Mouse (Mus musculus) kidney, postnatal 0 days (tissue): ENCODE measurements around the gene Scml4. TPM values are rescaled to one million over a fixed set of nuclear protein-coding genes. Genes with fewer than 3 reads are reported as not detected.

Experiments used
- ATAC-seq: fragments of 200-750 bp; cut with Nextera tagmentation; replicated peaks from 2 replicates; pipeline ENCODE4 v1.8.0; 2017; ENCODE audit warnings: low read depth, moderate number of reproducible peaks, moderate TSS enrichment, moderate library complexity; ENCODE audit not compliant: low FRiP score
- DNase-seq: peaks from one replicate; pipeline ENCODE4 v3.0.0-alpha.2; 2016; ENCODE audit warnings: low spot score
- H3K27ac ChIP-seq: fragments of 300-500 bp; sonication (generic); 2 replicates; pipeline ENCODE4 v1.5.1; 2014; ENCODE audit warnings: mild to moderate bottlenecking
- H3K27me3 ChIP-seq: fragments of 300-500 bp; sonication (generic); 2 replicates; pipeline ENCODE4 v1.6.1; 2014; ENCODE audit warnings: low read length, mixed read lengths; ENCODE audit not compliant: insufficient read depth
- H3K36me3 ChIP-seq: fragments of 300-500 bp; sonication (generic); 2 replicates; pipeline ENCODE4 v1.6.1; 2014; ENCODE audit warnings: low read length, mixed read lengths; ENCODE audit not compliant: insufficient read depth
- H3K4me1 ChIP-seq: fragments of 300-500 bp; sonication (generic); replicated peaks from 2 replicates; pipeline ENCODE4 v1.6.1; 2014; ENCODE audit warnings: antibody characterized with exemption, low read length, mixed read lengths; ENCODE audit not compliant: insufficient read depth
- H3K4me2 ChIP-seq: fragments of 300-500 bp; sonication (generic); 2 replicates; pipeline ENCODE4 v1.6.1; 2014; ENCODE audit warnings: mild to moderate bottlenecking, low read length, moderate library complexity, mixed read lengths
- H3K4me3 ChIP-seq: fragments of 300-500 bp; sonication (generic); replicated peaks from 2 replicates; pipeline ENCODE4 v1.5.1; 2014; ENCODE audit warnings: low read depth, low read length
- H3K9ac ChIP-seq: fragments of 300-500 bp; sonication (generic); 2 replicates; pipeline ENCODE4 v1.6.1; 2014; ENCODE audit warnings: low read depth, low read length
- H3K9me3 ChIP-seq: fragments of 300-500 bp; sonication (generic); replicated peaks from 2 replicates; pipeline ENCODE4 v1.6.1; 2016; ENCODE audit warnings: low read length, inconsistent platforms, mixed read lengths
- CTCF ChIP-seq: IDR thresholded peaks from 2 replicates; pipeline ENCODE4 v1.5.1; 2016; ENCODE audit warnings: antibody characterized with exemption, low read depth, mild to moderate bottlenecking, moderate library complexity
- WGBS: fragments of 180-500 bp; shearing (Covaris S2); extraction: QIAGEN DNeasy Blood & Tissue Kit; methylation state at CpG from one replicate; pipeline ENCODE4 v1.1.7; 2014; 5-methylcytosine and 5-hydroxymethylcytosine counted together
- polyA plus RNA-seq: library from polyadenylated mRNA; unstranded; fragments of >200 nt; fragmentation: Nextera tagmentation; extraction: Ambion mirVana; gene quantifications from 2 replicates; pipeline ENCODE4 v1.2.1, GENCODE M21; 2015

Gene Scml4
- polyA plus RNA-seq, 1 experiment from 2014 or later, result 2.0 TPM

GRCm38 (mm10) chr10:42942300-42942699 is 82.1 kb downstream of the Scml4 start:
- no peak; the same call in 1 of the 2 replicates for TF ChIP-seq CTCF
- Histone ChIP-seq H3K4me1 (peaks cover 14% of the 10 kb centered on the region), H3K9me3 (no peaks in the 10 kb centered on the region), H3K9ac (no peak overlapping the region), H3K36me3 (no peaks in the 10 kb centered on the region), H3K4me3 (no peak overlapping the region), H3K27me3 (no peaks in the 10 kb centered on the region), H3K4me2 (peak overlapping the region; percentile 47; the same call in 1 of the 2 replicates), H3K27ac (no peak overlapping the region)
- 95% methylated on average over 3 of the region's 3 CpGs for WGBS
- DNase-seq (no peak), ATAC-seq (no peak)

GRCm38 (mm10) chr10:42945316-42945715 is 85.1 kb downstream of the Scml4 start:
- WGBS, result 48% methylated on average over 4 of the region's 4 CpGs
- DNase-seq (no peak), ATAC-seq (no peak)
- no peaks in the 10 kb centered on the region for H3K9me3 ChIP-seq
- no peaks in the 10 kb centered on the region for H3K27me3 ChIP-seq
- H3K4me2 ChIP-seq, result no peak overlapping the region
- H3K27ac ChIP-seq, result no peak overlapping the region
- no peaks in the 10 kb centered on the region for H3K36me3 ChIP-seq
- TF ChIP-seq CTCF, result no peak
- no peak overlapping the region for H3K9ac ChIP-seq
- peaks cover 7% of the 10 kb centered on the region; the same call in 1 of the 2 replicates for H3K4me1 ChIP-seq
- H3K4me3 ChIP-seq, result no peak overlapping the region

GRCm38 (mm10) chr10:42947336-42947735 is 87.2 kb downstream of the Scml4 start:
- 0 out of 2 replicates have a peak, but pooled peaks cover 6% of the 10 kb centered on the region for H3K4me1 ChIP-seq
- TF ChIP-seq CTCF, result no peak
- no peak overlapping the region for H3K9ac ChIP-seq
- H3K27me3 ChIP-seq, result no peaks in the 10 kb centered on the region
- no peak for ATAC-seq
- H3K4me3 ChIP-seq, result no peak overlapping the region
- 79% methylated on average over 5 of the region's 5 CpGs for WGBS
- H3K27ac ChIP-seq, result no peak overlapping the region
- no peak for DNase-seq
- no peak overlapping the region for H3K4me2 ChIP-seq
- no peaks in the 10 kb centered on the region for H3K36me3 ChIP-seq
- no peaks in the 10 kb centered on the region for H3K9me3 ChIP-seq

- Histone ChIP-seq H3K27ac (no peak overlapping the region), H3K4me1 (0 out of 2 replicates have a peak, but pooled peaks cover 6% of the 10 kb centered on the region), H3K9me3 (no peaks in the 10 kb centered on the region), H3K9ac (no peak overlapping the region), H3K4me2 (peak overlapping the region; percentile 39), H3K4me3 (no peak overlapping the region), H3K27me3 (no peaks in the 10 kb centered on the region), H3K36me3 (no peaks in the 10 kb centered on the region)
- peak; percentile 74 for DNase-seq
- peak; percentile 74 for ATAC-seq
- WGBS, result 0% methylated on average over 8 of the region's 8 CpGs
- no peak for TF ChIP-seq CTCF
These were observed 90.1 kb downstream of the Scml4 start for GRCm38 (mm10) chr10:42950252-42950751.

- Histone ChIP-seq H3K4me2 (no peak overlapping the region), H3K36me3 (no peaks in the 10 kb centered on the region), H3K27ac (no peak overlapping the region; the same call in 1 of the 2 replicates), H3K27me3 (no peaks in the 10 kb centered on the region), H3K4me3 (no peak overlapping the region), H3K9ac (no peak overlapping the region), H3K9me3 (no peaks in the 10 kb centered on the region), H3K4me1 (0 out of 2 replicates have a peak, but pooled peaks cover 6% of the 10 kb centered on the region)
- 25% methylated on average over 20 of the region's 20 CpGs for WGBS
- DNase-seq (peak; percentile 12), ATAC-seq (peak; percentile 55; the same call in 1 of the 2 replicates)
- TF ChIP-seq CTCF, result no peak
These were observed 91.2 kb downstream of the Scml4 start for GRCm38 (mm10) chr10:42951078-42952045.

- Histone ChIP-seq H3K9ac (no peak overlapping the region), H3K4me1 (0 out of 2 replicates have a peak, but pooled peaks cover 6% of the 10 kb centered on the region), H3K36me3 (no peaks in the 10 kb centered on the region), H3K4me3 (no peak overlapping the region), H3K27ac (no peak overlapping the region), H3K9me3 (no peaks in the 10 kb centered on the region), H3K4me2 (no peak overlapping the region), H3K27me3 (no peaks in the 10 kb centered on the region)
- WGBS, result 28% methylated on average over 9 of the region's 9 CpGs
- DNase-seq (peak; percentile 57), ATAC-seq (no peak)
- no peak for TF ChIP-seq CTCF
These were observed 91.9 kb downstream of the Scml4 start for GRCm38 (mm10) chr10:42952046-42952420.
